Mouse (Mus musculus) intestine, postnatal 0 days (tissue): ENCODE measurements around the gene Srp14. TPM values are rescaled to one million over a fixed set of nuclear protein-coding genes. Genes with fewer than 3 reads are reported as not detected.

Experiments used
- ATAC-seq: fragments of 200-750 bp; cut with Nextera tagmentation; 2 replicates; pipeline ENCODE4 v1.8.0; 2017; ENCODE audit warnings: mild to moderate bottlenecking, moderate TSS enrichment, moderate library complexity
- H3K27ac ChIP-seq: fragments of 300-500 bp; sonication (generic); 2 replicates; pipeline ENCODE4 v1.5.1; 2014; ENCODE audit warnings: mild to moderate bottlenecking, low read depth, low read length, moderate library complexity
- H3K27me3 ChIP-seq: fragments of 300-500 bp; sonication (generic); replicated peaks from 2 replicates; pipeline ENCODE4 v1.6.1; 2014; ENCODE audit warnings: low read length, mixed read lengths; ENCODE audit not compliant: control insufficient read depth, insufficient read depth
- H3K36me3 ChIP-seq: fragments of 300-500 bp; sonication (generic); 2 replicates; pipeline ENCODE4 v1.6.1; 2014; ENCODE audit warnings: mild to moderate bottlenecking, moderate library complexity; ENCODE audit not compliant: control insufficient read depth, insufficient read depth
- H3K4me1 ChIP-seq: fragments of 300-500 bp; sonication (generic); replicated peaks from 2 replicates; pipeline ENCODE4 v1.6.1; 2014; ENCODE audit warnings: antibody characterized with exemption, low read length, mixed read lengths; ENCODE audit not compliant: control insufficient read depth, insufficient read depth
- H3K4me2 ChIP-seq: fragments of 300-500 bp; sonication (generic); replicated peaks from 2 replicates; pipeline ENCODE4 v1.6.1; 2014; ENCODE audit warnings: low read depth, mild to moderate bottlenecking, moderate library complexity
- H3K4me3 ChIP-seq: fragments of 300-500 bp; sonication (generic); 2 replicates; pipeline ENCODE4 v1.5.1; 2014; ENCODE audit warnings: low read depth, low read length
- H3K9ac ChIP-seq: fragments of 300-500 bp; sonication (generic); 2 replicates; pipeline ENCODE4 v1.6.1; 2014; ENCODE audit warnings: mild to moderate bottlenecking, low read depth, low read length
- H3K9me3 ChIP-seq: fragments of 300-500 bp; sonication (generic); 2 replicates; pipeline ENCODE4 v1.6.1; 2016; ENCODE audit warnings: mixed run types; ENCODE audit not compliant: control insufficient read depth
- CTCF ChIP-seq: sonication (generic); IDR thresholded peaks from 2 replicates; pipeline ENCODE4 v1.5.1; 2016; ENCODE audit warnings: low read depth, mild to moderate bottlenecking, control low read depth, antibody characterized with exemption, moderate library complexity
- WGBS: fragments of 180-500 bp; shearing (Covaris S2); extraction: QIAGEN DNeasy Blood & Tissue Kit; methylation state at CpG from one replicate; pipeline ENCODE4 v1.1.7; 2014; 5-methylcytosine and 5-hydroxymethylcytosine counted together
- polyA plus RNA-seq: library from polyadenylated mRNA; unstranded; fragments of >200 nt; fragmentation: Nextera tagmentation; extraction: Ambion mirVana; gene quantifications from 2 replicates; pipeline ENCODE4 v1.2.1, GENCODE M21; 2015

Srp14 gene
- 164 and 168 TPM in 2 replicates for polyA plus RNA-seq

DNA sequence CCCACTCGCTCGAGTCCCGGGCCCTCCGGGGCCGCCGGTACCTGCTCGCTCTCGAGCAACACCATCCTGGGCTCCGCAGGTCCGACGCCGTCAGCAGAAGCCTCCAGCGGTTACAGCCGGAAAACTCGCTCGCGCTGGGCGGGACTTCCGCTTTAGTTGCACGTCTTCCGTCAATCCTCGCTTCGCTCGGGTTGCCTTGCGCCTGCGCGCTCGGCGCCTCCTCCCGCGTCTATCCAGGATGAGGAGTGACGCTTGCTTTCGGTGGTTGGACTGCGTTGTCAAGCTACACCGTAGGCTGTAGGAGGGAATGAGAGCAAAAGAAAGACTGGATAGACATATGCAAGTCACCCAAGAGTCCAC lies at the start of gene Srp14:
Gene Srp14, minus strand, starts transcription at position 162 of the 360 bp plus-strand sequence.
- whole genome bisulfite sequencing: 0% methylated on average over 34 of the region's 35 CpGs
- H3K4me2 ChIP-seq: peak within 1 kb of the TSS; percentile 97
- H3K27ac ChIP-seq: peak within 1 kb of the TSS; percentile 80; the same call in 1 of the 2 replicates
- H3K4me1 ChIP-seq: 0 out of 2 replicates have a peak, but pooled peaks cover 4% of the 10 kb centered on the region
- H3K9ac ChIP-seq: peak within 1 kb of the TSS; percentile 71
- peaks cover 24% of the 10 kb centered on the region for H3K36me3 ChIP-seq
- peak within 1 kb of the TSS; percentile 71 for H3K4me3 ChIP-seq
- H3K27me3 ChIP-seq: no peaks in the 10 kb centered on the region
- no peaks in the 10 kb centered on the region for H3K9me3 ChIP-seq
- ATAC-seq: peak; percentile 88
- TF ChIP-seq CTCF: no peak

GRCm38 (mm10) chr2:118526545-118526944 lies 47.0 kb upstream of the Srp14 start:
- WGBS: 91% methylated on average over 5 of the region's 5 CpGs
- no peaks in the 10 kb centered on the region for H3K27me3 ChIP-seq
- no peak overlapping the region for H3K4me3 ChIP-seq
- no peak for TF ChIP-seq CTCF
- no peak overlapping the region for H3K9ac ChIP-seq
- no peak for ATAC-seq
- H3K4me2 ChIP-seq: no peak overlapping the region
- H3K9me3 ChIP-seq: no peaks in the 10 kb centered on the region
- H3K36me3 ChIP-seq: no peaks in the 10 kb centered on the region
- peaks cover 4% of the 10 kb centered on the region; the same call in 1 of the 2 replicates for H3K4me1 ChIP-seq
- H3K27ac ChIP-seq: no peak overlapping the region

DNA sequence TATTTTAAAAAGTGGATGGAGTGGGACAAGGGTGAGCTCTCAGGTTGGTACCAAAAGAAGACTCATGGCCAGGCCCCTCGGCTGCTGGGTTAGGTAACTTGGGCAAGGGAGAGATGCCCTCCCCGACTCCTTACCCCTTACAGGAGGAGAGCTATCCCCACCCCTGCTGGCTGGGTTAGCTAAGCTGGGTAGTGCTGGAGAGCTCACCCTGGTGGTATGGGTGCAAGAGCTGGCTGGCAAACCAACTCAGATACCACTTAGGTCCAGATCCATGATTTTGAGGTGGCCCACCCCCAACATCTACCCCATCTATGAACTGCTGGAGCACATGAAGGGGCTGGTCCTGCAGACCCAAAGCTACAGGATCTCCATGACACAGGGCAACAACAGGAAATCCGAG lies 45.3 kb upstream of the Srp14 start:
- no peak overlapping the region for H3K27ac ChIP-seq
- H3K4me2 ChIP-seq: no peak overlapping the region
- H3K4me3 ChIP-seq: no peak overlapping the region
- H3K27me3 ChIP-seq: no peaks in the 10 kb centered on the region
- no peak for TF ChIP-seq CTCF
- ATAC-seq: no peak
- 84% methylated on average over 3 of the region's 3 CpGs for WGBS
- H3K4me1 ChIP-seq: peaks cover 11% of the 10 kb centered on the region; the same call in 1 of the 2 replicates
- H3K9me3 ChIP-seq: no peaks in the 10 kb centered on the region
- no peaks in the 10 kb centered on the region for H3K36me3 ChIP-seq
- no peak overlapping the region for H3K9ac ChIP-seq

- H3K9ac ChIP-seq: no peak overlapping the region
- WGBS: 74% methylated on average over 5 of the region's 5 CpGs
- ATAC-seq: no peak
- H3K4me2 ChIP-seq: no peak overlapping the region
- no peak for TF ChIP-seq CTCF
- no peak overlapping the region for H3K27ac ChIP-seq
- H3K4me1 ChIP-seq: peaks cover 14% of the 10 kb centered on the region; the same call in 1 of the 2 replicates
- no peaks in the 10 kb centered on the region for H3K36me3 ChIP-seq
- H3K27me3 ChIP-seq: no peaks in the 10 kb centered on the region
- no peaks in the 10 kb centered on the region for H3K9me3 ChIP-seq
- H3K4me3 ChIP-seq: no peak overlapping the region
Measured at GRCm38 (mm10) chr2:118523163-118523730, 43.7 kb upstream of the Srp14 start.

GRCm38 (mm10) chr2:118522265-118522664 lies 42.8 kb upstream of the Srp14 start:
- Histone ChIP-seq H3K4me3 (no peak overlapping the region), H3K9me3 (no peaks in the 10 kb centered on the region), H3K27me3 (no peaks in the 10 kb centered on the region), H3K4me2 (no peak overlapping the region), H3K27ac (peak overlapping the region; percentile 16; the same call in 1 of the 2 replicates), H3K9ac (no peak overlapping the region), H3K4me1 (peaks cover 14% of the 10 kb centered on the region; the same call in 1 of the 2 replicates), H3K36me3 (no peaks in the 10 kb centered on the region)
- ATAC-seq: peak; percentile 74
- TF ChIP-seq CTCF: no peak
- WGBS: 0% methylated on average over 2 of the region's 2 CpGs

DNA sequence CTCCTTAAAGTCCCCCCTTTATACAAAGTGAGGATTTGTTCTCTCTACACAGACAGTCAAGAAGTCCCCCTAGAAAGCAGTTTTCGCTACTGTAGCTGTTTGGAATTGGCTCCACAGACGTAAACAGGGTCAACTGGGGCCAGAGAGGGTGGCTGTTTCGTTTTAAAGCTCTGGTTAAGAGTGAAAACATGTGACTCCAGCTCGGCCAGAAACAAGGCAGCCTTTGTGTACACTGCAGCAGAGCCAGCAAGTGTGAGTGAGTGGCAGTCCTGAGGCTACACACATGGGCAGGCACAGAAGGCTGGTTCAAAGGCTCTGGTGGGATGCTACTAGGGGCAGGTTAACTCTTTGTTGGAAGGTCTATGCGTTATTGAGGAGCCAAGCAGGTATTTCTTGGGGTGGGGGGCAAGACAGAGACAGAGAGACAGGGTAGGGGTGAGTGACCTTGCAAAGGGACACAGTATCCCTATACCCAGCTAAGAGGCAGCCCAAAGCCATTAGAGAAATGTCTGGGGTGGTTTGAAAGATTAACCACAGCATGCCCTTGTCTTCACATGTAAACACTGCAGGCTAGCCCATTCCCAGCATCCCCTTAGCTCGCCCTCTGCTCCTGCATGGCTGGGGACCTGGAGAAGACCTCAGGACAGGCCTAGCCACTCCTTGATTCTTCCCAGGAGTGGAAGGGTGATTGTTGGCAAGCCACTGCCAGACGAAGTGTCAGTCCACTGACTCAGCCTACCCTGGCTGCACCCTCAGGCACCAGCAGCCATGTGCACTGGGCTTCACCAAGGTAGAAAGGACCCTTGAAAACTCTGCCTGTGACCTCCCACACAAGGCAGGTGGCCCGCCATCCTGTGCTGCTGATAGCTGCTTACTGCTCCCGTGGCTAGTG lies 40.8 kb upstream of the Srp14 start:
- Histone ChIP-seq H3K27me3 (no peaks in the 10 kb centered on the region), H3K9me3 (no peaks in the 10 kb centered on the region), H3K4me2 (peak overlapping the region; percentile 4; the same call in 1 of the 2 replicates), H3K4me3 (no peak overlapping the region), H3K36me3 (no peaks in the 10 kb centered on the region), H3K9ac (no peak overlapping the region), H3K27ac (no peak overlapping the region; the same call in 1 of the 2 replicates), H3K4me1 (peaks cover 14% of the 10 kb centered on the region; the same call in 1 of the 2 replicates)
- TF ChIP-seq CTCF: no peak
- 37% methylated on average over 9 of the region's 9 CpGs for WGBS
- peak; percentile 72 for ATAC-seq
